Mouse (Mus musculus) liver, embryonic 15.5 days (tissue): ENCODE measurements around the gene Rasd1. TPM values are rescaled to one million over a fixed set of nuclear protein-coding genes. Genes with fewer than 3 reads are reported as not detected.

Experiments used
- polyA plus RNA-seq: library from polyadenylated mRNA; unstranded; fragments of >200 nt; fragmentation: Nextera tagmentation; extraction: Ambion mirVana; gene quantifications from 2 replicates; pipeline ENCODE4 v1.2.1, GENCODE M21; 2015

Gene Rasd1
- polyA plus RNA-seq, 1 experiment from 2014 or later = 0.96 TPM

Other genes starting within 250 kb of the Rasd1 start
- 2.3 and 2.7 TPM in 2 replicates for gene Pld6, start 177.3 kb downstream of the Rasd1 start, polyA plus RNA-seq
- gene Flcn, start 154.9 kb downstream of the Rasd1 start, polyA plus RNA-seq = 13.6 and 15.8 TPM in 2 replicates
- 13.7 and 16.0 TPM in 2 replicates for gene Nt5m, start 125.5 kb downstream of the Rasd1 start, polyA plus RNA-seq
- 86.6 and 89.6 TPM in 2 replicates for gene Cops3, start 125.1 kb downstream of the Rasd1 start, polyA plus RNA-seq
- gene Med9, start 16.7 kb downstream of the Rasd1 start, polyA plus RNA-seq = 19.6 and 20.4 TPM in 2 replicates
- 23.5 and 41.5 TPM in 2 replicates for gene Pemt, start 81.5 kb upstream of the Rasd1 start, polyA plus RNA-seq
- gene Rai1, start 140.1 kb upstream of the Rasd1 start, polyA plus RNA-seq = 3.8 and 4.6 TPM in 2 replicates